Mouse (Mus musculus): ENCODE measurements around the gene Fto.

DNA sequence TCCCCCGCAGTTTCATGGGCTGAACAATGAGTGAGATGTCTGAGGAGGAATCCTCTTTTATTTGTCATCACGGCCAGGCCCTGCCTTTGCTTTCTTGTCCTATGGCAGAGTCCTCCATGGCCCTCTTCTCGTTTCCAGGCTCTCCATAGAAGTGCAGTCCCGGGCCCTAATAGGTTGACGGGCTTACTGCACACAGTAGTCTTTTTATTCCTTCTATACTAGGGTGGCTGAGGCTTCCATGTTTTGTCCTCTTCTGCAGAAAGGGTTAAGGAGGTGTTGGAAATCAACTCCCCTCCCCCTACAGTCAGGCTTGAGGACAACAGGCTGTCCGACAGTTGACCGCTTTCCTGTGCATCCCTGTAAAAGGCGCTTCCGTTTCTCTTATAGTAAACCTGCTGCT, 169.2 kb downstream of the Fto start:
- no peak for TF ChIP-seq CTCF (IDR thresholded peaks at IDR 0.05; ENCODE audit: low read depth, low read length)
- no peak for TF ChIP-seq TAL1 (conservative IDR thresholded peaks at IDR 0.05; ENCODE audit: low read depth, low read length)
- no peak for TF ChIP-seq GATA1 (IDR thresholded peaks at IDR 0.05; ENCODE audit: borderline replicate concordance, low read length)
- no peak for TF ChIP-seq POLR2AphosphoS5 (IDR thresholded peaks at IDR 0.05; ENCODE audit: insufficient replicate concordance, low read depth, low read length)

Measured in G1E (cell line).